Mouse (Mus musculus) thymus, adult 2 months (tissue): ENCODE data around the gene Atpaf2. TPM values are rescaled to one million over a fixed set of nuclear protein-coding genes. Genes with fewer than 3 reads are reported as not detected.

Experiments used
- DNase-seq: peaks from one replicate; pipeline ENCODE4 v3.0.0; 2021
- H3K27ac ChIP-seq: fragments of 200-500 bp; 2 replicates; pipeline ENCODE4 v1.5.1; 2012; ENCODE audit warnings: low read length, control low read depth; ENCODE audit not compliant: control insufficient read depth, insufficient read depth
- H3K27me3 ChIP-seq: fragments of 200-500 bp; 2 replicates; pipeline ENCODE4 v1.6.1; 2012; ENCODE audit warnings: mild to moderate bottlenecking, low read length, moderate library complexity, mixed read lengths; ENCODE audit not compliant: control insufficient read depth, insufficient read depth
- H3K36me3 ChIP-seq: fragments of 200-500 bp; 2 replicates; pipeline ENCODE4 v1.6.1; 2012; ENCODE audit warnings: mild to moderate bottlenecking, low read length, moderate library complexity; ENCODE audit not compliant: control insufficient read depth, insufficient read depth
- H3K4me1 ChIP-seq: fragments of 200-500 bp; replicated peaks from 2 replicates; pipeline ENCODE4 v1.6.1; 2012; ENCODE audit warnings: low read length; ENCODE audit not compliant: control insufficient read depth, insufficient read depth
- H3K4me3 ChIP-seq: fragments of 200-500 bp; 2 replicates; pipeline ENCODE4 v1.5.1; 2012; ENCODE audit warnings: mild to moderate bottlenecking, low read length, control low read depth, moderate library complexity; ENCODE audit not compliant: control insufficient read depth, insufficient read depth
- CTCF ChIP-seq: fragments of 200-500 bp; IDR thresholded peaks from 2 replicates; pipeline ENCODE4 v1.5.1; 2012; ENCODE audit warnings: mild to moderate bottlenecking, control low read depth, low read length, moderate library complexity, borderline replicate concordance; ENCODE audit not compliant: control insufficient read depth, poor library complexity, insufficient read depth; ENCODE audit errors: extremely low read depth
- POLR2A ChIP-seq: fragments of 200-500 bp; IDR thresholded peaks from 2 replicates; pipeline ENCODE4 v1.6.1; 2012; ENCODE audit warnings: mild to moderate bottlenecking, low read length, control low read depth, moderate library complexity; ENCODE audit not compliant: control insufficient read depth, poor library complexity, insufficient read depth; ENCODE audit errors: extremely low read depth
- WGBS: fragments of 180-500 bp; shearing (Covaris S2); methylation state at CpG from one replicate; pipeline ENCODE4 v1.1.7; 2018; 5-methylcytosine and 5-hydroxymethylcytosine counted together
- polyA plus RNA-seq: library from polyadenylated mRNA; depleted of rRNA; stranded (reverse); fragments of >200 nt; gene quantifications from 2 replicates; pipeline ENCODE4 v1.2.3, GENCODE M21; 2012; rRNA removed

The Atpaf2 gene
- polyA plus RNA-seq, result 42.9 and 46.9 TPM in 2 replicates

- Histone ChIP-seq H3K27ac (no peak within 1 kb of the TSS), H3K36me3 (no peaks in the 10 kb centered on the region), H3K4me3 (peak within 1 kb of the TSS; percentile 88), H3K27me3 (no peaks in the 10 kb centered on the region), H3K4me1 (peaks cover 16% of the 10 kb centered on the region)
- TF ChIP-seq CTCF (no peak), POLR2A (no peak)
- DNase-seq, result no peak
- under 1% methylated on average over 39 of the region's 39 CpGs for WGBS
Measured at GRCm38 (mm10) chr11:60417717-60418472, at the start of gene Atpaf2. Gene Atpaf2, minus strand, starts transcription at chr11:60418457.

- no peak overlapping the region for H3K27ac ChIP-seq
- DNase-seq, result peak; percentile 40
- no peaks in the 10 kb centered on the region for H3K4me1 ChIP-seq
- H3K4me3 ChIP-seq, result no peak overlapping the region
- no peaks in the 10 kb centered on the region for H3K27me3 ChIP-seq
- peaks cover 15% of the 10 kb centered on the region; the same call in 1 of the 2 replicates for H3K36me3 ChIP-seq
- TF ChIP-seq POLR2A (no peak), CTCF (peak; percentile 75; the same call in 1 of the 2 replicates)
- 90% methylated on average over 2 of the region's 2 CpGs for WGBS
Measured at GRCm38 (mm10) chr11:60465943-60466380, 47.7 kb upstream of the Atpaf2 start.

- TF ChIP-seq POLR2A, result no peak
- no peak for TF ChIP-seq CTCF
- H3K27ac ChIP-seq, result no peak overlapping the region
- H3K27me3 ChIP-seq, result no peaks in the 10 kb centered on the region
- 92% methylated on average over 1 of the region's 1 CpGs for WGBS
- H3K36me3 ChIP-seq, result peaks cover 28% of the 10 kb centered on the region; the same call in 1 of the 2 replicates
- DNase-seq, result no peak
- H3K4me3 ChIP-seq, result no peak overlapping the region
- H3K4me1 ChIP-seq, result peaks cover 7% of the 10 kb centered on the region
Measured at GRCm38 (mm10) chr11:60457973-60458372, 39.7 kb upstream of the Atpaf2 start.

GRCm38 (mm10) chr11:60454745-60455087 is 36.5 kb upstream of the Atpaf2 start:
- TF ChIP-seq CTCF (no peak), POLR2A (no peak)
- H3K27me3 ChIP-seq, result no peaks in the 10 kb centered on the region
- peak overlapping the region; percentile 71 for H3K4me3 ChIP-seq
- peaks cover 7% of the 10 kb centered on the region for H3K4me1 ChIP-seq
- peak overlapping the region; percentile 9; the same call in 1 of the 2 replicates for H3K27ac ChIP-seq
- DNase-seq, result no peak
- 0 out of 2 replicates have a peak, but pooled peaks cover 12% of the 10 kb centered on the region for H3K36me3 ChIP-seq
- under 1% methylated on average over 17 of the region's 17 CpGs for WGBS

- WGBS, result 7% methylated on average over 27 of the region's 27 CpGs
Measured at GRCm38 (mm10) chr11:60454080-60454744, 36.0 kb upstream of the Atpaf2 start, which contains the start of gene Drg2. Gene Drg2, plus strand, starts transcription at chr11:60454591.

GRCm38 (mm10) chr11:60444007-60444406 is 25.8 kb upstream of the Atpaf2 start:
- no peak overlapping the region for H3K27ac ChIP-seq
- H3K36me3 ChIP-seq, result peaks cover 12% of the 10 kb centered on the region
- TF ChIP-seq CTCF (no peak), POLR2A (no peak)
- H3K27me3 ChIP-seq, result no peaks in the 10 kb centered on the region
- WGBS, result 94% methylated on average over 4 of the region's 4 CpGs
- DNase-seq, result no peak
- H3K4me3 ChIP-seq, result no peak overlapping the region
- H3K4me1 ChIP-seq, result no peaks in the 10 kb centered on the region

More at GRCm38 (mm10) chr11:60454080-60454744, 36.0 kb upstream of the Atpaf2 start, which contains the start of gene Drg2:
- H3K27me3 ChIP-seq, result no peaks in the 10 kb centered on the region
- DNase-seq, result peak; percentile 87
- H3K36me3 ChIP-seq, result 0 out of 2 replicates have a peak, but pooled peaks cover 8% of the 10 kb centered on the region
- peak within 1 kb of the TSS; percentile 71 for H3K4me3 ChIP-seq
- peaks cover 7% of the 10 kb centered on the region for H3K4me1 ChIP-seq
- TF ChIP-seq CTCF (no peak), POLR2A (no peak)
- H3K27ac ChIP-seq, result peak within 1 kb of the TSS; percentile 9; the same call in 1 of the 2 replicates
